Mouse (Mus musculus): ENCODE data around the gene Neurl3. TPM values are rescaled to one million over a fixed set of nuclear protein-coding genes. Genes with fewer than 3 reads are reported as not detected.

The Neurl3 gene
- polyA plus RNA-seq, 1 experiment from 2014 or later, result 0.77 TPM

- no peak overlapping the region for H3K4me3 ChIP-seq
- no peak overlapping the region for H3K4me2 ChIP-seq (replicated peaks)
- 92% methylated on average over 9 of the region's 9 CpGs for WGBS
- no peak overlapping the region for H3K27ac ChIP-seq
- H3K36me3 ChIP-seq, result peaks cover 57% of the 10 kb centered on the region
- no peaks in the 10 kb centered on the region for H3K9me3 ChIP-seq (replicated peaks)
- no peaks in the 10 kb centered on the region for H3K27me3 ChIP-seq
- no peaks in the 10 kb centered on the region for H3K4me1 ChIP-seq
- no peak for ATAC-seq (ENCODE audit: low FRiP score)
- no peak overlapping the region for H3K9ac ChIP-seq
Measured at GRCm38 (mm10) chr1:36228461-36228860, 46.0 kb downstream of the Neurl3 start.

- Histone ChIP-seq H3K4me3 (no peak overlapping the region), H3K4me2 (replicated peaks) (no peak overlapping the region), H3K9ac (no peak overlapping the region), H3K27me3 (no peaks in the 10 kb centered on the region), H3K9me3 (replicated peaks) (no peaks in the 10 kb centered on the region), H3K36me3 (peaks cover 66% of the 10 kb centered on the region), H3K4me1 (no peaks in the 10 kb centered on the region), H3K27ac (no peak overlapping the region)
- WGBS, result 88% methylated on average over 3 of the region's 3 CpGs
- no peak for ATAC-seq (ENCODE audit: low FRiP score)
Measured at GRCm38 (mm10) chr1:36224648-36225047, 49.8 kb downstream of the Neurl3 start.

Other genes with a start within 250 kb of the Neurl3 start
- gene Hs6st1, start 206.3 kb downstream of the Neurl3 start, polyA plus RNA-seq (2016; fragmentation: Nextera tagmentation; extraction: Ambion mirVana), result 20.5 and 22.0 TPM in 2 replicates
- 60.2 and 61.0 TPM in 2 replicates for gene Uggt1, start 30.0 kb downstream of the Neurl3 start, polyA plus RNA-seq (2016; fragmentation: Nextera tagmentation; extraction: Ambion mirVana)
- gene Arid5a, start 33.1 kb upstream of the Neurl3 start, polyA plus RNA-seq (2016; fragmentation: Nextera tagmentation; extraction: Ambion mirVana), result 3.6 and 3.8 TPM in 2 replicates
- 44.5 and 45.4 TPM in 2 replicates for gene Kansl3, start 94.5 kb upstream of the Neurl3 start, polyA plus RNA-seq (2016; fragmentation: Nextera tagmentation; extraction: Ambion mirVana)
- 2.3 and 2.6 TPM in 2 replicates for gene Fer1l5, start 97.6 kb upstream of the Neurl3 start, polyA plus RNA-seq (2016; fragmentation: Nextera tagmentation; extraction: Ambion mirVana)
- 74.3 and 76.7 TPM in 2 replicates for gene Lman2l, start 170.6 kb upstream of the Neurl3 start, polyA plus RNA-seq (2016; fragmentation: Nextera tagmentation; extraction: Ambion mirVana)
- 11.3 and 11.5 TPM in 2 replicates for gene Cnnm4, start 196.9 kb upstream of the Neurl3 start, polyA plus RNA-seq (2016; fragmentation: Nextera tagmentation; extraction: Ambion mirVana)
- 4.5 and 4.6 TPM in 2 replicates for gene Cnnm3, start 237.2 kb upstream of the Neurl3 start, polyA plus RNA-seq (2016; fragmentation: Nextera tagmentation; extraction: Ambion mirVana)